Mouse (Mus musculus) ES-Bruce4 (cell line): ENCODE measurements around the gene Fancc.

Experiments
- CTCF ChIP-seq: IDR thresholded peaks from one replicate; pipeline ENCODE4 v1.8.1; 2011; ENCODE audit warnings: low read depth, low read length
- EP300 ChIP-seq: IDR thresholded peaks from 2 replicates; pipeline ENCODE4 v1.6.1; 2011; ENCODE audit warnings: low read depth, low read length; ENCODE audit not compliant: insufficient read depth
- POLR2A ChIP-seq: IDR thresholded peaks from one replicate; pipeline ENCODE4 v1.8.1; 2011; ENCODE audit warnings: low read length; ENCODE audit not compliant: insufficient read depth

DNA sequence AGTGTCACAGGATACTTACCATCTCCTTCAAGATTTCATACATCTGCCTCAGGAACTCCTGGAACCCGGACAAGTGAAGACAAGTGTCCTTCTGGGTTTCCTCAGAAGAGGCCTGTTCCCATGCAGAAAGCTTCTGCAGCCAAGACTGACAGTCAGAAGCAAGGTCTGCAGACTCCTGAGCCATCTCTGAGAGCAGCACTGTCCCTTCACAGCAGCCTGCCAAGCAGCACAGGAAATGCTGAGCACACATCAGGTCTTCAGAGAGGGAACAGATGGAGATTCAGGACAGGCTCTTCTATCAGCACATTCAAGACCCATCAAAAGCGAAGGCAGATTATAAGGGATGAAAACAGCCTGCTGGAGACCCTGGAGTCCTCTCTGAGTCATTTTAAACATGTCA, 94.3 kb downstream of the Fancc start:
- TF ChIP-seq CTCF (no peak), EP300 (no peak), POLR2A (no peak)
